Mouse (Mus musculus) heart, embryonic 10.5 days (tissue): ENCODE results near the gene E4f1. TPM values are rescaled to one million over a fixed set of nuclear protein-coding genes. Genes with fewer than 3 reads are reported as not detected.

Source experiments
- DNase-seq: peaks from one replicate; pipeline ENCODE4 v3.0.0-alpha.2; 2017; ENCODE audit warnings: low spot score
- H3K27ac ChIP-seq: fragments of 300-500 bp; sonication (generic); 2 replicates; pipeline ENCODE4 v1.5.1; 2016; ENCODE audit warnings: mild to moderate bottlenecking
- H3K27me3 ChIP-seq: fragments of 300-500 bp; sonication (generic); 2 replicates; pipeline ENCODE4 v1.6.1; 2016; ENCODE audit warnings: mild to moderate bottlenecking; ENCODE audit not compliant: poor library complexity, insufficient read depth, severe bottlenecking
- H3K36me3 ChIP-seq: fragments of 300-500 bp; sonication (generic); 2 replicates; pipeline ENCODE4 v1.6.1; 2016; ENCODE audit warnings: mild to moderate bottlenecking, moderate library complexity
- H3K4me1 ChIP-seq: fragments of 300-500 bp; sonication (generic); 2 replicates; pipeline ENCODE4 v1.6.1; 2016; ENCODE audit warnings: mild to moderate bottlenecking
- H3K4me3 ChIP-seq: fragments of 300-500 bp; sonication (generic); 2 replicates; pipeline ENCODE4 v1.5.1; 2016; ENCODE audit warnings: mild to moderate bottlenecking, moderate library complexity
- H3K9me3 ChIP-seq: fragments of 300-500 bp; sonication (generic); 2 replicates; pipeline ENCODE4 v1.6.1; 2016; ENCODE audit warnings: mild to moderate bottlenecking, moderate library complexity
- WGBS: fragments of 180-500 bp; shearing (Covaris S2); methylation state at CpG from one replicate; pipeline ENCODE4 v1.1.7; 2016; 5-methylcytosine and 5-hydroxymethylcytosine counted together
- polyA plus RNA-seq: library from polyadenylated mRNA; unstranded; fragments of >200 nt; fragmentation: Nextera tagmentation; extraction: Ambion mirVana; gene quantifications from 2 replicates; pipeline ENCODE4 v1.2.1, GENCODE M21; 2016

Gene E4f1
- polyA plus RNA-seq, 1 experiment from 2014 or later = 30.3 TPM

- Histone ChIP-seq H3K36me3 (peaks cover 54% of the 10 kb centered on the region), H3K9me3 (no peaks in the 10 kb centered on the region), H3K4me3 (peak within 1 kb of the TSS; percentile 85), H3K27ac (peak within 1 kb of the TSS; percentile 99), H3K4me1 (peaks cover 24% of the 10 kb centered on the region), H3K27me3 (no peaks in the 10 kb centered on the region)
- WGBS = under 1% methylated on average over 64 of the region's 64 CpGs
- DNase-seq = peak; percentile 100
Observed at GRCm38 (mm10) chr17:24414230-24414976, 55.7 kb downstream of the E4f1 start, which contains the start of gene Rnps1. Rnps1 (plus strand) TSS chr17:24414565.

- 33% methylated on average over 22 of the region's 22 CpGs for WGBS
- Histone ChIP-seq H3K4me3 (peak overlapping the region; percentile 85), H3K27ac (peak overlapping the region; percentile 99), H3K4me1 (peaks cover 24% of the 10 kb centered on the region), H3K36me3 (peaks cover 54% of the 10 kb centered on the region), H3K9me3 (no peaks in the 10 kb centered on the region), H3K27me3 (no peaks in the 10 kb centered on the region)
- DNase-seq = peak; percentile 79
Observed at GRCm38 (mm10) chr17:24413557-24414211, 56.4 kb downstream of the E4f1 start.

- no peak overlapping the region for H3K4me3 ChIP-seq
- no peak for DNase-seq
- peaks cover 2% of the 10 kb centered on the region; the same call in 1 of the 2 replicates for H3K4me1 ChIP-seq
- 85% methylated on average over 12 of the region's 12 CpGs for whole genome bisulfite sequencing
- no peak overlapping the region for H3K27ac ChIP-seq
- H3K27me3 ChIP-seq = no peaks in the 10 kb centered on the region
- no peaks in the 10 kb centered on the region for H3K9me3 ChIP-seq
- H3K36me3 ChIP-seq = peaks cover 69% of the 10 kb centered on the region
Observed at GRCm38 (mm10) chr17:24407116-24407803, 62.9 kb downstream of the E4f1 start.

GRCm38 (mm10) chr17:24402371-24402770, 67.7 kb downstream of the E4f1 start:
- 64% methylated on average over 3 of the region's 3 CpGs for WGBS
- no peaks in the 10 kb centered on the region for H3K27me3 ChIP-seq
- peaks cover 38% of the 10 kb centered on the region for H3K36me3 ChIP-seq
- no peaks in the 10 kb centered on the region for H3K9me3 ChIP-seq
- DNase-seq = no peak
- no peak overlapping the region for H3K4me3 ChIP-seq
- H3K4me1 ChIP-seq = peaks cover 6% of the 10 kb centered on the region; the same call in 1 of the 2 replicates
- H3K27ac ChIP-seq = no peak overlapping the region

- H3K4me3 ChIP-seq = no peak overlapping the region
- no peaks in the 10 kb centered on the region for H3K27me3 ChIP-seq
- WGBS = 85% methylated on average over 7 of the region's 7 CpGs
- DNase-seq = no peak
- no peaks in the 10 kb centered on the region for H3K9me3 ChIP-seq
- no peak overlapping the region for H3K27ac ChIP-seq
- 0 out of 2 replicates have a peak, but pooled peaks cover 3% of the 10 kb centered on the region for H3K4me1 ChIP-seq
- H3K36me3 ChIP-seq = peaks cover 11% of the 10 kb centered on the region; the same call in 1 of the 2 replicates
Observed at GRCm38 (mm10) chr17:24394456-24394855, 75.7 kb downstream of the E4f1 start.

Other genes starting within 250 kb of the E4f1 start
- gene Tedc2, start 249.5 kb downstream of the E4f1 start, polyA plus RNA-seq = 9.9 and 10.0 TPM in 2 replicates
- 67.9 and 78.9 TPM in 2 replicates for gene Ccnf, start 218.8 kb downstream of the E4f1 start, polyA plus RNA-seq
- not detected in 2 replicates for gene Abca17, start 119.2 kb downstream of the E4f1 start, polyA plus RNA-seq
- gene Abca3, start 118.4 kb downstream of the E4f1 start, polyA plus RNA-seq = 7.2 and 8.2 TPM in 2 replicates
- 311 and 345 TPM in 2 replicates for gene Rnps1, start 55.7 kb downstream of the E4f1 start, polyA plus RNA-seq
- gene Eci1, start 43.7 kb downstream of the E4f1 start, polyA plus RNA-seq = 146 and 187 TPM in 2 replicates
- 1.6 and 2.3 TPM in 2 replicates for gene Dnase1l2, start 27.2 kb downstream of the E4f1 start, polyA plus RNA-seq
- 86.3 and 91.2 TPM in 2 replicates for gene Pgp, start 79 bp upstream of the E4f1 start, polyA plus RNA-seq
- gene Bricd5, start 3.6 kb upstream of the E4f1 start, polyA plus RNA-seq = 0.48 and 0.69 TPM in 2 replicates
- gene Mlst8, start 8.8 kb upstream of the E4f1 start, polyA plus RNA-seq = 22.3 and 22.7 TPM in 2 replicates
- 0.71 and 1.4 TPM in 2 replicates for gene Caskin1, start 18.3 kb upstream of the E4f1 start, polyA plus RNA-seq
- 93.5 and 95.9 TPM in 2 replicates for gene Traf7, start 57.6 kb upstream of the E4f1 start, polyA plus RNA-seq
- 1.3 and 2.3 TPM in 2 replicates for gene Rab26, start 63.9 kb upstream of the E4f1 start, polyA plus RNA-seq
- gene Pkd1, start 79.5 kb upstream of the E4f1 start, polyA plus RNA-seq = 12.3 and 13.9 TPM in 2 replicates
- gene Tsc2, start 162.3 kb upstream of the E4f1 start, polyA plus RNA-seq = 56.9 and 66.4 TPM in 2 replicates
- gene Nthl1, start 162.4 kb upstream of the E4f1 start, polyA plus RNA-seq = 15.0 and 19.8 TPM in 2 replicates
- 51.5 and 51.9 TPM in 2 replicates for gene Slc9a3r2, start 180.0 kb upstream of the E4f1 start, polyA plus RNA-seq
- 0.28 TPM in 1 of 2 replicates, not detected in the other for gene Npw, start 188.1 kb upstream of the E4f1 start, polyA plus RNA-seq
- 22.3 and 26.2 TPM in 2 replicates for gene Zfp598, start 199.4 kb upstream of the E4f1 start, polyA plus RNA-seq
- gene Syngr3, start 219.6 kb upstream of the E4f1 start, polyA plus RNA-seq = 0.54 and 1.5 TPM in 2 replicates
- 38.3 and 49.4 TPM in 2 replicates for gene Gfer, start 225.8 kb upstream of the E4f1 start, polyA plus RNA-seq
- 0.78 and 0.79 TPM in 2 replicates for gene Noxo1, start 225.9 kb upstream of the E4f1 start, polyA plus RNA-seq
- 79.1 and 100 TPM in 2 replicates for gene Tbl3, start 237.3 kb upstream of the E4f1 start, polyA plus RNA-seq
- gene Rnf151, start 247.8 kb upstream of the E4f1 start, polyA plus RNA-seq = 0.20 and 0.33 TPM in 2 replicates
- gene Rps2, start 247.8 kb upstream of the E4f1 start, polyA plus RNA-seq = 1,171 and 1,258 TPM in 2 replicates